Mouse (Mus musculus) cerebellum, adult 2 months (tissue): ENCODE results near the gene Ift52. TPM values are rescaled to one million over a fixed set of nuclear protein-coding genes. Genes with fewer than 3 reads are reported as not detected.

Source experiments
- DNase-seq, 2 experiments: peaks; one replicate each; pipeline ENCODE4 v3.0.0; 2021
- H3K27ac ChIP-seq: fragments of 200-500 bp; 2 replicates; pipeline ENCODE4 v1.5.1; 2012; ENCODE audit warnings: low read length, control low read depth, inconsistent platforms; ENCODE audit not compliant: insufficient read depth
- H3K27me3 ChIP-seq: fragments of 200-500 bp; 2 replicates; pipeline ENCODE4 v1.6.1; 2012; ENCODE audit warnings: inconsistent platforms, mild to moderate bottlenecking, low read length, moderate library complexity; ENCODE audit not compliant: control insufficient read depth, insufficient read depth
- H3K4me1 ChIP-seq: fragments of 200-500 bp; 2 replicates; pipeline ENCODE4 v1.6.1; 2011; ENCODE audit warnings: low read length; ENCODE audit not compliant: control insufficient read depth, insufficient read depth
- H3K4me3 ChIP-seq: fragments of 200-500 bp; replicated peaks from 2 replicates; pipeline ENCODE3; 2011; ENCODE audit warnings: mild to moderate bottlenecking, low read depth, low read length, control low read depth; ENCODE audit not compliant: insufficient read depth
- CTCF ChIP-seq: fragments of 200-500 bp; IDR thresholded peaks from 2 replicates; pipeline ENCODE4 v1.5.1; 2011; ENCODE audit warnings: low read depth, mild to moderate bottlenecking, control low read depth, low read length, moderate library complexity, borderline replicate concordance; ENCODE audit not compliant: insufficient read depth
- POLR2A ChIP-seq: fragments of 200-500 bp; IDR thresholded peaks from 2 replicates; pipeline ENCODE4 v1.6.1; 2011; ENCODE audit warnings: low read length, control low read depth, borderline replicate concordance; ENCODE audit not compliant: insufficient read depth
- WGBS: fragments of 180-500 bp; shearing (Covaris S2); methylation state at CpG from one replicate; pipeline ENCODE4 v1.1.7; 2018; 5-methylcytosine and 5-hydroxymethylcytosine counted together
- polyA plus RNA-seq: library from polyadenylated mRNA; depleted of rRNA; stranded (reverse); fragments of >200 nt; gene quantifications from 2 replicates; pipeline ENCODE4 v1.2.3, GENCODE M21; 2012; rRNA removed

Gene Ift52
- polyA plus RNA-seq: 34.2 and 35.9 TPM in 2 replicates

- peak; percentile 93 to 96 for DNase-seq
- H3K27ac ChIP-seq: peak within 1 kb of the TSS; percentile 58; the same call in 1 of the 2 replicates
- H3K4me3 ChIP-seq: peak within 1 kb of the TSS; percentile 78
- under 1% methylated on average over 57 of the region's 57 CpGs for WGBS
- no peak for TF ChIP-seq CTCF
- 0 out of 2 replicates have a peak, but pooled peaks have one; percentile 61 for TF ChIP-seq POLR2A
- no peaks in the 10 kb centered on the region; the same call in 1 of the 2 replicates for H3K4me1 ChIP-seq
- no peaks in the 10 kb centered on the region for H3K27me3 ChIP-seq
Observed at GRCm38 (mm10) chr2:163016916-163017743, at the start of gene Ift52. Ift52 (plus strand) TSS chr2:163017354.

- Histone ChIP-seq H3K27ac (no peak overlapping the region), H3K4me1 (no peaks in the 10 kb centered on the region), H3K27me3 (no peaks in the 10 kb centered on the region), H3K4me3 (no peak overlapping the region)
- TF ChIP-seq POLR2A: no peak
- TF ChIP-seq CTCF: peak; percentile 67; the same call in 1 of the 2 replicates
- peak; percentile 27 to 36 for DNase-seq
- 10% methylated on average over 5 of the region's 5 CpGs for WGBS
Observed at GRCm38 (mm10) chr2:162968357-162968756, 48.8 kb upstream of the Ift52 start.

GRCm38 (mm10) chr2:162969101-162969500, 48.1 kb upstream of the Ift52 start:
- WGBS: 77% methylated on average over 3 of the region's 3 CpGs
- Histone ChIP-seq H3K27ac (no peak overlapping the region), H3K4me1 (no peaks in the 10 kb centered on the region), H3K27me3 (no peaks in the 10 kb centered on the region), H3K4me3 (no peak overlapping the region)
- TF ChIP-seq POLR2A (no peak), CTCF (no peak)
- DNase-seq: no peak

- WGBS: 87% methylated on average over 6 of the region's 6 CpGs
- Histone ChIP-seq H3K4me1 (peaks cover 10% of the 10 kb centered on the region), H3K27me3 (no peaks in the 10 kb centered on the region), H3K27ac (no peak overlapping the region), H3K4me3 (no peak overlapping the region)
- no peak for TF ChIP-seq POLR2A
- TF ChIP-seq CTCF: no peak
- DNase-seq: no peak
Observed at GRCm38 (mm10) chr2:162970896-162971295, 46.3 kb upstream of the Ift52 start.

GRCm38 (mm10) chr2:162972752-162973151, 44.4 kb upstream of the Ift52 start:
- no peaks in the 10 kb centered on the region for H3K27me3 ChIP-seq
- H3K4me3 ChIP-seq: no peak overlapping the region
- peaks cover 14% of the 10 kb centered on the region for H3K4me1 ChIP-seq
- H3K27ac ChIP-seq: no peak overlapping the region
- 82% methylated on average over 7 of the region's 7 CpGs for WGBS
- TF ChIP-seq POLR2A (no peak), CTCF (no peak)
- no peak for DNase-seq

GRCm38 (mm10) chr2:162973206-162973605, 43.9 kb upstream of the Ift52 start:
- DNase-seq: no peak
- H3K27ac ChIP-seq: no peak overlapping the region
- no peak overlapping the region for H3K4me3 ChIP-seq
- no peaks in the 10 kb centered on the region for H3K27me3 ChIP-seq
- H3K4me1 ChIP-seq: peaks cover 14% of the 10 kb centered on the region
- no peak for TF ChIP-seq POLR2A
- TF ChIP-seq CTCF: no peak
- 96% methylated on average over 5 of the region's 5 CpGs for WGBS

- Histone ChIP-seq H3K27ac (no peak overlapping the region), H3K27me3 (no peaks in the 10 kb centered on the region), H3K4me1 (peaks cover 14% of the 10 kb centered on the region), H3K4me3 (no peak overlapping the region)
- no peak for DNase-seq
- TF ChIP-seq CTCF (no peak), POLR2A (no peak)
- WGBS: 59% methylated on average over 11 of the region's 11 CpGs
Observed at GRCm38 (mm10) chr2:162973637-162974036, 43.5 kb upstream of the Ift52 start.

GRCm38 (mm10) chr2:162975157-162975775, 41.9 kb upstream of the Ift52 start:
- DNase-seq: peak in 1 of 2 experiments; percentile 38
- Histone ChIP-seq H3K27me3 (no peaks in the 10 kb centered on the region), H3K4me3 (no peak overlapping the region), H3K4me1 (peaks cover 14% of the 10 kb centered on the region), H3K27ac (no peak overlapping the region)
- 18% methylated on average over 11 of the region's 11 CpGs for WGBS
- TF ChIP-seq CTCF (no peak), POLR2A (no peak)
